Comparison of ENCODE assay signal across 31 mouse cellular contexts in the genomic region with DNA sequence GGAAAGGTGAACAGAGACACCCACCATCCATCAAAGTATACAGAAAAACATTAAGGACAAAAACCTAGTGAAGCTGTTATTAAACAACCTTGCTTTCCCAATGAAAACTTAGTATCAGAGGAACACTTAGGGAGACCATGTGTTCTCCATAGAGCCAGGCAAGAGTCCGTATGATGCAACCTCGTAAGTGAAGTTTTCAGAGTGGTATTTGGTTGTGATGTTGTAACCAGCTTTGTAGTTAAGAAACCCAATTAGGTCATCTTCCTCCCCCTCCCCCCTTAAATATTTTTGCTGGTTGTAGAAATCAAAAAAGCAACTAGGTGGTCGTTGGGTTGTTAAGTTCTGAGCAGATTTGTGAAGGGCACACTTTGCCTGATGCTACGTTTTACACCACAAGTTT.
DNase-seq lines count a peak whose midpoint lies in the region; ATAC-seq and TF ChIP-seq lines count a peak whose summit lies in the region.
"Had no signal": no experiment of that assay in that cellular context is flagged by ENCODE, and none has a peak within 500 bp of the region (broad histone marks: within the 10 kb centered on the region; RNA-seq: fewer than 3 reads in every experiment).

No protein-coding gene starts in this region.

- ATAC-seq in liver, embryonic 12.5 days = no peak
- ATAC-seq in forebrain, embryonic 12.5 days (ENCODE audit: low FRiP score) = no peak
- ATAC-seq: forebrain, embryonic 15.5 days; hindbrain, postnatal 0 days; intestine, embryonic 15.5 days; midbrain, embryonic 16.5 days had no signal

- H3K9me3 ChIP-seq in liver, embryonic 12.5 days (replicated peaks) = no peaks in the 10 kb centered on the region
- H3K9me3 ChIP-seq in forebrain, embryonic 12.5 days = no peaks in the 10 kb centered on the region
- H3K9me3 ChIP-seq: embryonic facial prominence, embryonic 10.5 days; embryonic facial prominence, embryonic 15.5 days; forebrain, embryonic 15.5 days; heart, embryonic 10.5 days; heart, embryonic 15.5 days; hindbrain, embryonic 12.5 days; intestine, embryonic 15.5 days; neural tube, embryonic 12.5 days had no signal

- no peaks in the 10 kb centered on the region for H3K36me3 ChIP-seq in liver, adult 2 months (ENCODE audit: control insufficient read depth, insufficient read depth, low read length)
- no peaks in the 10 kb centered on the region for H3K36me3 ChIP-seq in liver, embryonic 12.5 days
- H3K36me3 ChIP-seq in myocyte (ENCODE audit: control insufficient read depth, insufficient read depth) = peaks cover 12% of the 10 kb centered on the region
- no peaks in the 10 kb centered on the region; the same call in 1 of the 2 replicates for H3K36me3 ChIP-seq in forebrain, embryonic 12.5 days (replicated peaks)
- H3K36me3 ChIP-seq: embryonic facial prominence, embryonic 15.5 days; forebrain, embryonic 15.5 days; heart, embryonic 15.5 days; hindbrain, embryonic 12.5 days; intestine, embryonic 15.5 days; neural tube, embryonic 12.5 days had no signal

- H3K4me1 ChIP-seq in liver, adult 2 months (ENCODE audit: control insufficient read depth, insufficient read depth, low read length) = peaks cover 64% of the 10 kb centered on the region
- H3K4me1 ChIP-seq in liver, embryonic 12.5 days = peaks cover 32% of the 10 kb centered on the region
- peaks cover 38% of the 10 kb centered on the region for H3K4me1 ChIP-seq in embryonic fibroblast, embryonic 13.5 days (ENCODE audit: control insufficient read depth, insufficient read depth, low read length)
- H3K4me1 ChIP-seq in forebrain, embryonic 12.5 days = peaks cover 38% of the 10 kb centered on the region

- TF ChIP-seq CTCF in liver, adult 2 months (IDR thresholded peaks at IDR 0.05; ENCODE audit: low read depth, low read length) = no peak
- TF ChIP-seq CTCF in embryonic fibroblast, embryonic 13.5 days (IDR thresholded peaks at IDR 0.05; ENCODE audit: borderline replicate concordance, insufficient read depth, low read length) = no peak

- no peak overlapping the region for H3K9ac ChIP-seq in liver, adult 2 months (ENCODE audit: low read depth, low read length)
- no peak overlapping the region for H3K9ac ChIP-seq in liver, embryonic 12.5 days
- H3K9ac ChIP-seq in forebrain, embryonic 12.5 days = no peak overlapping the region
- H3K9ac ChIP-seq: embryonic facial prominence, embryonic 15.5 days; forebrain, embryonic 15.5 days; heart, embryonic 15.5 days; hindbrain, embryonic 12.5 days; intestine, embryonic 15.5 days; lung, embryonic 14.5 days; neural tube, embryonic 12.5 days had no signal

- 22% methylated on average over 4 of the region's 4 CpGs for WGBS in liver, adult 2 months
- 62% methylated on average over 4 of the region's 4 CpGs for WGBS in liver, embryonic 12.5 days (ENCODE audit: insufficient replicate concordance)
- 90% methylated on average over 4 of the region's 4 CpGs for WGBS in forebrain, embryonic 12.5 days

- no peak overlapping the region for H3K4me2 ChIP-seq in liver, embryonic 12.5 days
- peak overlapping the region; percentile 54 for H3K4me2 ChIP-seq in myocyte (ENCODE audit: low read depth)
- no peak overlapping the region for H3K4me2 ChIP-seq in forebrain, embryonic 12.5 days
- H3K4me2 ChIP-seq: embryonic facial prominence, embryonic 15.5 days; forebrain, embryonic 15.5 days; heart, embryonic 15.5 days; hindbrain, embryonic 12.5 days; intestine, embryonic 15.5 days; lung, embryonic 14.5 days; midbrain, embryonic 11.5 days; neural tube, embryonic 12.5 days had no signal

- no peak overlapping the region for H3ac ChIP-seq in myocyte (ENCODE audit: control insufficient read depth, insufficient read length)

- peak overlapping the region; percentile 86 for H3K27ac ChIP-seq in liver, adult 2 months (replicated peaks; ENCODE audit: insufficient read depth, low read depth, low read length)
- no peak overlapping the region for H3K27ac ChIP-seq in liver, embryonic 12.5 days
- peak overlapping the region; percentile 82 for H3K27ac ChIP-seq in embryonic fibroblast, embryonic 13.5 days (ENCODE audit: insufficient read depth, low read length)
- no peak overlapping the region for H3K27ac ChIP-seq in forebrain, embryonic 12.5 days
- H3K27ac ChIP-seq: embryonic facial prominence, embryonic 10.5 days; embryonic facial prominence, embryonic 15.5 days; forebrain, embryonic 15.5 days; heart, embryonic 15.5 days; hindbrain, embryonic 12.5 days; hindbrain, postnatal 0 days; intestine, embryonic 15.5 days; kidney, postnatal 0 days; neural tube, embryonic 12.5 days had no signal

- TF ChIP-seq POLR2A in liver, adult 2 months (IDR thresholded peaks at IDR 0.05; ENCODE audit: extremely low read depth, insufficient read depth, low read length) = no peak
- TF ChIP-seq POLR2A in embryonic fibroblast, embryonic 13.5 days (IDR thresholded peaks at IDR 0.05; ENCODE audit: low read depth, low read length) = no peak
- no peak for TF ChIP-seq POLR2A in myocyte (IDR thresholded peaks at IDR 0.05; ENCODE audit: insufficient read length, low read depth)

- H3K79me2 ChIP-seq in liver, adult 2 months (ENCODE audit: control insufficient read depth, insufficient read depth, low read length) = peaks cover 49% of the 10 kb centered on the region; the same call in 1 of the 2 replicates
- H3K79me2 ChIP-seq in myocyte (ENCODE audit: control insufficient read depth, insufficient read depth) = peaks cover 100% of the 10 kb centered on the region

- no peak overlapping the region for H3K4me3 ChIP-seq in liver, adult 2 months (ENCODE audit: insufficient read depth, low read depth, low read length)
- H3K4me3 ChIP-seq in liver, embryonic 12.5 days = no peak overlapping the region
- no peak overlapping the region for H3K4me3 ChIP-seq in embryonic fibroblast, embryonic 13.5 days (ENCODE audit: insufficient read depth, low read length)
- no peak overlapping the region for H3K4me3 ChIP-seq in myocyte
- no peak overlapping the region for H3K4me3 ChIP-seq in forebrain, embryonic 12.5 days (replicated peaks)
- H3K4me3 ChIP-seq: embryonic facial prominence, embryonic 10.5 days; embryonic facial prominence, embryonic 15.5 days; forebrain, embryonic 15.5 days; heart, embryonic 10.5 days; heart, embryonic 15.5 days; hindbrain, embryonic 12.5 days; intestine, embryonic 15.5 days; neural tube, embryonic 12.5 days had no signal

- H3K27me3 ChIP-seq in liver, adult 2 months (ENCODE audit: control insufficient read depth, insufficient read depth, low read length) = no peaks in the 10 kb centered on the region
- no peaks in the 10 kb centered on the region; the same call in 1 of the 2 replicates for H3K27me3 ChIP-seq in liver, embryonic 12.5 days (replicated peaks)
- no peaks in the 10 kb centered on the region for H3K27me3 ChIP-seq in myocyte (ENCODE audit: control insufficient read depth, insufficient read depth, insufficient read length)
- H3K27me3 ChIP-seq in forebrain, embryonic 12.5 days = no peaks in the 10 kb centered on the region
- H3K27me3 ChIP-seq: embryonic facial prominence, embryonic 15.5 days; forebrain, embryonic 15.5 days; heart, embryonic 15.5 days; hindbrain, embryonic 12.5 days; intestine, embryonic 15.5 days; neural tube, embryonic 12.5 days had no signal

- peak; percentile 96 for DNase-seq in liver, adult 2 months (ENCODE audit: extremely low read depth, low read depth, low spot score)
- DNase-seq in lung, postnatal 36 days = peak; percentile 70
- DNase-seq in lung, postnatal 4 days = no peak
- no peak for DNase-seq in ovary, postnatal 14 days (ENCODE audit: low spot score)
- DNase-seq: adrenal gland, postnatal 10 days; cerebellum, adult 18-20 months; cerebellum, postnatal 14 days; gastrocnemius, postnatal 10 days; heart, postnatal 36 days; kidney, adult 2 months; layer of hippocampus, postnatal 36 days; left cerebral cortex, postnatal 4 days; lung, embryonic 14.5 days; thymus, adult 2 months; thymus, postnatal 36 days had no signal

TF ChIP-seq in myocyte, 11 proteins besides CTCF, POLR2A, EP300 and RAD21:
- no peak for TF ChIP-seq TCF12 (IDR thresholded peaks at IDR 0.05; ENCODE audit: insufficient read depth, poor library complexity, severe bottlenecking)
- TF ChIP-seq MAX (IDR thresholded peaks at IDR 0.05; ENCODE audit: low read depth) = peak; percentile 57
- peak; percentile 87 for TF ChIP-seq CEBPB (IDR thresholded peaks at IDR 0.05; ENCODE audit: insufficient read depth, poor library complexity, severe bottlenecking)
- TF ChIP-seq E2F4 (IDR thresholded peaks at IDR 0.05; ENCODE audit: insufficient read depth) = no peak
- TF ChIP-seq SRF (IDR thresholded peaks at IDR 0.05; ENCODE audit: control insufficient read depth, insufficient read length, low read depth) = no peak
- no peak for TF ChIP-seq POLR2AphosphoS2 (IDR thresholded peaks at IDR 0.05; ENCODE audit: insufficient read length, low read depth)
- TF ChIP-seq USF1 (IDR thresholded peaks at IDR 0.05; ENCODE audit: low read depth) = no peak
- no peak for TF ChIP-seq MYOG (IDR thresholded peaks at IDR 0.05; ENCODE audit: control insufficient read depth in 1 of 3, insufficient read depth in 1 of 3, insufficient read length in 2 of 3, low read depth in 2 of 3)
- no peak for TF ChIP-seq MYOD1 (IDR thresholded peaks at IDR 0.05; ENCODE audit: control insufficient read depth in 1 of 3, insufficient read length in 2 of 3, low read depth in 2 of 3)
- no peak for TF ChIP-seq REST (IDR thresholded peaks at IDR 0.05; ENCODE audit: insufficient read depth, insufficient read length)
- TF ChIP-seq TCF3 (IDR thresholded peaks at IDR 0.05; ENCODE audit: insufficient read length, low read depth) = no peak
TF ChIP-seq in myocyte: peak in this region for 2.

Comparison
In these comparisons a context has a peak if more than half of its experiments do, and no peak if none do; other contexts are left out.
1. DNase-seq: peak in liver, adult 2 months (single experiment) and lung, postnatal 36 days (single experiment); none in lung, postnatal 4 days (0 of 2) and ovary, postnatal 14 days (single experiment).
2. H3K27ac ChIP-seq: peak in liver, adult 2 months (single experiment) and embryonic fibroblast, embryonic 13.5 days (single experiment); none in liver, embryonic 12.5 days (single experiment) and forebrain, embryonic 12.5 days (single experiment).